Mouse (Mus musculus) ovary, postnatal 14 days (tissue): Measurements from ENCODE around the gene Dclk3.

Source experiments
- DNase-seq: peaks from one replicate; pipeline ENCODE4 v3.0.0; 2022; ENCODE audit warnings: low spot score

The Dclk3 gene

GRCm38 (mm10) chr9:111438904-111439835, at the start of gene Dclk3:
Gene Dclk3, plus strand, starts transcription at chr9:111439081.
- peak; percentile 22 for DNase-seq

DNA sequence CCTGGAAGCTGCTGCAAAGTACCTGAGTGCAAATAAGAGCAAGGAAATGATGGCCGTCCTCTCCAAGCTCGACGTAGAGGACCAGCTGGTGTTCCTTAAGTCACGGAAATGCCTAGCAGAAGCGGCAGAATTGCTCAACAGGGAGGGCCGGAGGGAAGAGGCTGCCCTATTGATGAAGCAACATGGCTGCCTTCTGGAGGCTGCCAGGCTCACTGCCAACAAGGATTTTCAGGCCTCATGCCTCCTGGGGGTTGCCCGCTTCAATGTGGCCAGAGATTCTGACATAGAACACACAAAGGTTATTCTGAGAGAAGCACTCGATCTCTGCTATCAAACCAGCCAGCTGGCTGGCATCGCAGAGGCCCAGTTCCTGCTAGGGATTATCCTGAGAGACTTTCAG, 48.9 kb upstream of the Dclk3 start:
- DNase-seq: no peak

- DNase-seq: no peak
Observed at GRCm38 (mm10) chr9:111391036-111391435, 47.8 kb upstream of the Dclk3 start.

GRCm38 (mm10) chr9:111391926-111392442, 46.9 kb upstream of the Dclk3 start:
- DNase-seq: no peak

DNA sequence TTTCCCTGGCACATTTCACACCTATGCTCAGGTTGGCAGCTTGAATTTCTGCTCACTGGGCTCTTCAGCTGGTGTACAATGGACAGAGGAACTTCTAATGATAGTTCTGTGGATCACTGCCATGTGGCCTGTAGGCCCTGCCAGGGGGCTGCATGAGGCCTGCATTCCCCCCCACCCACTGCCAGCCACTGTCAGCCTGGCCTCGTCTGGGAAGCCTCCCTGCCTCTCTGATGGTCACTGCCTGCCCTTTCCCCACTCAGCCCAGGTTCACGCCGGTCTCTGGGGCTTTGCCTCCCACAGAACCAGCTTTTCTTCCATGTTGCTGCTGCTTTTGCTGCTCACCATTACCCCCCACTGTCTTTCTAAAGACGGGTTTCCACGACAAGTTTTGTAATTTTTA, 43.6 kb upstream of the Dclk3 start:
- no peak for DNase-seq

DNA sequence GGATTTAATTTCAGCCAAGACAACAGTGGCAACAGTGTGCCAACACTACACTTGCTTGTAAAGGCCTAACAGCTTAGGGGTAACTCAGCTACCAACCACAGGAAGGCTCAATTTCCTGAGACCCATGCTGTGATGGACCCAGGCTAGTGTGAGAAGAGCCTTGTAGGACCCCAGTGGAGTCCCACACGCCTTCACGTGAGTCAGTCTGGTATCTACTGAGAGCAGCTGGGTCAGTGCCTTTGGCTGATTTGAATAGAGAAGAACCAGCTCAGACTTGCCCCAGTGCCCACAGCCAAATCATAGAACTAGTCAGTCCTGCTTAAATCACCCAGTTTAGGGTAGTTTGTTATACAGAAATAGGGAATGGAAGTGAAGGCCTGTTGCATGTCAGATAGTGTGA, 40.8 kb upstream of the Dclk3 start:
- DNase-seq: no peak

- no peak for DNase-seq
Observed at GRCm38 (mm10) chr9:111400089-111400488, 38.8 kb upstream of the Dclk3 start.

GRCm38 (mm10) chr9:111403159-111403558, 35.7 kb upstream of the Dclk3 start:
- DNase-seq: no peak

DNA sequence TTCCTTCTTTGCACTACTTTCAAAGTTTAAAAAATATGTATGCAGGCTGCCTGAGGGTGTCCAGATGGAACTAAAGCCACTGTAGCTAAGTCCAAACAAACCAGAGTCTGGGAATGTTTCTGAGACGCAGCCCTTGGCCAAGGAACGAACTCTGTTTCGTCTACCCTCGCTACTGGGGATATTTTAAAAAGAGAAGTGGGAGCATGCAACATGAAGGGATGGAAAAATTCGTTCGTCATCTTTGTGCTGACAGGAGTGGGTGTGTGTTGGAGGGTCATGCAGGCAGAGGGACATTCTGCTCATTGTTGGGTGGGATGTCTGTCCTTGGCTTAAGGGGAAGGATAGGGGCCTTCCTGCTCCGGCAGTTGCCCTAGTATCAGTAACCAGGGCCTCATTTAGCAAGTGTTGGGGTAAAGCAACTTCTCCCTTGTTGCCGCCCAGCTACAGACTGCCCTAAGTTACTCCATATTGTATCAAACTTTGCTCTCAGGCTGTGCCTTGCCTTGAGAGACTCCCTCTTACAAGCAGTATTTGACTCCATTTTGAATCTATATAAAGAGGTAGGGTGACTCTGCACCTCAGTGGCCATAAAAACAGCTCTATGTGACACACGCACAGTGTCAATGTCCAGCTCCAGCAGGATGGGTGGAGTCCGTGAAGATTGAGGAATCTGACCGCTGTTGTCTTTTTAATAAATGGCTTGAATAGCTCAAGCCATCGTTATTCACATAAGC, 34.4 kb upstream of the Dclk3 start:
- no peak for DNase-seq

GRCm38 (mm10) chr9:111405080-111405428, 33.8 kb upstream of the Dclk3 start:
- DNase-seq: no peak

GRCm38 (mm10) chr9:111408012-111408411, 30.9 kb upstream of the Dclk3 start:
- no peak for DNase-seq

DNA sequence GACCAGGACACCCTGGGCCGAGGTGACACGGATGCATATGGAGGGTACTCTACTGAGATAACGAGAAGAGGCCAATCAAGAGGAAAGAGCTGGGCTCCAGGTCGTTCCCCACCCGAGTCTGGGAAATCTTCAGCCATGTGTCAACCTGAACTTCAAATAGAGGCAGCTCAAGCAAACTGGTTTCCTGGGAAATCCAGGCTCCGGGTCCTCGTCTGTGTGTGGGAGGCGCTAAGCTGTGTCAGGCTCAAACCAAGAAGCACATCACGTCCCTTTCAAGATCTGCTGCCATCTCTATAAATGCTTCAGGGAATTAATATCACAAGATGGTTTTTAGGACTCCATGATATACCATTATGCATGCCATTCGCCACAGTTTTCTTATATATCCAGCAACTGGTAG, 30.5 kb upstream of the Dclk3 start:
- no peak for DNase-seq

DNA sequence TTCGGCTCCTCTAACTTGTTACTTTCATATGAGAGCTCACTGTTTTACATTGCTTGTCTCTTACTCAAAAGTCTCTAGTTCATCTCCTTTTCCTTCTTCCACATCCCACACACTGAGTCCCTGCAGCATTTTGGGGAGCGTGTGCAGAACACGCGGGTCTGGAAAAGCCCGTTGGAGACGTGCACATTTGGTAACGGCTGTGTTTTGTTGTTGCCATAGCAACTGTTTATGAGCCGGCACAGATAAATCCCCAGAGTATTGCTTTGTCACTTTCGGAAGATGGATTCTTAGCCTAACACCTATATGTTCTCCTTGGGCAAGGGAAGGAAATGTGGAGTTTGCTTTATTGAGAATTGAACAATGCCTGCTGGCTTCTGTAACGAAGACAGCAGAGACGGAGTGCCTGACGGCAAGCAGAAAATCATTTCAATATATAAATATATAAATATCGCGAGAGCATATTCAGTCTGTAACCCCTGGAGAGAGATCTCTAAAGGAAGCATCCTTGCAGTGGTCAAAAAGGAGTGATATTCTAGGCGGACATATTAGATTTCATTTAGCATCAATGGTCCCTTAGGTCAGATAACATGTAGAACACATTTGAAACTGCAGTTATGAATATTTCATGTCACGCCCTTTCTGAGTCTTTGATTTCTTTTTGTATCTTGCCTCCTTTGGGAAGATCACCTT, 26.3 kb upstream of the Dclk3 start:
- no peak for DNase-seq

GRCm38 (mm10) chr9:111421862-111422261, 17.0 kb upstream of the Dclk3 start:
- no peak for DNase-seq

DNA sequence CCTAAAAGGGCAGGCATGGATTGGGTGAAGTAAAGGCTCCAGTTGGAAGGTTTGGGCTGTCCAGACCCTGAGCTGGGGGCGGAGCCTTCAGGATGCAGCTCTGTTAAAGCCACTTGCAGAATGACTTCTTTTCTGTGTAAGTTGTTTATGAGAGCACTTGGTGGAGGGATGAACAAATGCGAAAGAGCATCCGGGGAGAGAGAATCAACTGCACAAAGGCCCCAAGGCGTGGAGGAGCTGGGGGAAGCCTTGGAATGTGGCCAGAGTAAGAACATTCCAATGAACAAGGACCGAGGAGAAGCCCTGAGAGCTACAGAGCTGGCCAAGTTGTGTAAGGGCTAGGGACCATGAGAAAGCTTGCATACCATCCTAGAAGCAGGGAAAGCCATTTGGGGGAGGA, 16.3 kb upstream of the Dclk3 start:
- DNase-seq: no peak

- DNase-seq: no peak
Observed at GRCm38 (mm10) chr9:111425113-111425512, 13.8 kb upstream of the Dclk3 start.

DNA sequence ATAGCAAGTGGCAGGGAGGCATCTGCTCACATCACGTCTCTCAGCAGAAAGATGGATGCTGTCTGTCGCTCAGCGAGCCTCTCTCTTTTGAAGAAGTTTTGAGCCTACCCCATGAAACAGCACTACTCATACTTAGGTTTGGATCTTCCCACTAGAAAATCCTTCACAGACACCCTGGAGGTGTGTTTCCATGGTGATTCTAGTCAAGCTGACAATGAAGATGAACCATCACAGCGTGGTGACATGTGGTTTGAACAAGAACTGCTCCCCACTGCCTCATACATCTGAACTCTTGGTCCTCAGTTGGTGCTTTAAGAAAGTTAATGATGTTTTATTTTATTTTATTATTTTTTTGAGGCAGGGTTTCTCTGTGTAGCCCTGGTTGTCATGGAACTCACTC, 12.9 kb upstream of the Dclk3 start:
- no peak for DNase-seq

DNA sequence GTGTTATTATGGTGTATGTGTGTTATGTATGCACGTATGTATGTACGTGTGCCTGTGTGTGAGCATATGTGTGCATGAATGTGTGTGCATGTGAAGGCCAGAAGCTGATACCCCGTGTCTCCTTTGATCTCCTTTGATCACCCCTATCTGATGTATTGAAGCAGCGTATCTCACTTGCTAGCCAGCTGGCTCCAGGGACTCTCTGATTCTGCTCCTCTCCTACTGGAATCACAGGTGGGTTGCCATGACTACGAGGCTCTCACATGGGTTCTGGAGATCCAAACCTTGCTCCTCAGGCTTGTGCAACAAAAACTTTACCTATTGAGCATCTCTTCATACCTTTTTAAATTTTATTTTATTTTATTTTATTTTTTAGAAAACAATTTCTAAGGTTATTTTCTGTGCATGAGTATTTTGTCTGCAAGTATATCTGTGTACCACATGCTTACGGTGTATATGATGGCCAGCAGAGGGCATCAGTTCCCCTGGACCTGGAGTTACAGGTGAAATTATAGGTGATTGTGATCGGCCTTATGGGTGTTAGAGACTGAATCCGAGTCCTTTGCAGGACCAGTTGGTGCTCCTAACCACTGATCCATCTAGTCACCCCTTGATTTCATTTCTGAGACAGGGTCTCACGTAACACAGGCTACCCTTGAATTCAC, 10.9 kb upstream of the Dclk3 start:
- DNase-seq: no peak

DNA sequence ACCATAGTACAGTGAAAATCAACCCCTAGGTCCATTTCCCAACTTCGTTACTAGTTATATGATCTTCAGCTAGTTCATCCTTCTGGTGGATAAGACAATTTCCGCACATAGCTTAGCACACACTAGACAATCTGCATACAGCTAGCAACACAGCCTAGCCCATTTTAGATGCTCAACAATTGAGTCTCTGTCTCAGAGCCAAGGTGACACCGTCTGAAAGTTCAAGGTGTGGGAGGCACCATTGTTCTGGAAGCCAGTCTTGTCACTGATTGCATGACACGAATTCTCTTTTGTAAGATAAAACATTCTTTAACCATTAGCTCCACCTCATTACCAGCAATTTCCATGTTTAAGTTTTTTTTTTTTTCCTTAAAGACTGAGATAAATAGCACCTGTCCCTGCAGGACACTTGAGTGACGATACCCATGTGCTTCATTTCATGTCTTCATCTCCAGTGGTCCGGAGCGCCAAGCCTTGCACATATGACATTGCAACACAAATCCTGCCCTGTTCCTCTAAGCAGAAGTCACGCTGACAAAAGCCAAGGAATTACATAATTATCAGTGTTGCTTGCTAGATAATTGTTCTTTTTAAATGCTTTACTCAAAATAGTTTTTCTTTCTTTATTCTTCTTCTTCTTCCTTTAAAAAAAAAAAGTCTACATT, 10.1 kb upstream of the Dclk3 start:
- DNase-seq: no peak

DNA sequence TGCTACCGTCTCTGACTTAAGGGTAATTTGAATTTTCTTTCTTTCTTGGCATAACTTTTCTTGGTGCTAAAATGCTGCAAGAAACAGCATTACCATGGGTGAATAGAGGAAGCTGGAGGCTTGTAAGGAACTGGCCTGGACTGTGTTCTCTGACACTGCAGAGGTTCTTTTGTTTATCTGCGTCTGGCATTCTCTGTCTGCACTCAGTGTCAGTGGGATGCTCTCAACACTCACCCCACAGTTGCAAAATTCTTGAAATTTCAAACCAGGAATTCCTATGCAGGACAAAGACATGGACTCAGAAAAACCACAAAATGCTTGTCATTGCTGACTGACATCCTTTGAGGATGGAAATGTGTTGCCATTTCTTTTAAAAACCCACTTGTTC, 9.5 kb upstream of the Dclk3 start:
- no peak for DNase-seq

GRCm38 (mm10) chr9:111435429-111435828, 3.5 kb upstream of the Dclk3 start:
- DNase-seq: no peak

DNA sequence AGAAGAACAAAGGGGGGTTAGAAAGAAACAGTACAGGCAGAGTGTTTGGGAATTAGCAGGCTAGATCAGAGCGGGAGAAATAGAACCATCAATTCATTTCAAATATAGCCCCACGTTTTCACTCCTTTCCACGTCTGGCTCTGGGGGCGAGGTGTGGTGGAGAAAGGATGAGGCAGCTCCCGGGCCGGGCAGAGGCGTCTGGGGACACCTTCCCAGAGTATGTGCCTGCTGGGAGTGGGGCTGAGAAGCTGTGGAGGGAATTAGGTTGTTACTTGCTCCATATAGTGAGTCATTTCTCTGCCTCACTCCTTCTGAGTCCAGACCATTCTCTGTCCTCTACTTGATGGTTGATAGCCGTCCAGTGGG, 938 bp downstream of the Dclk3 start:
- no peak for DNase-seq
